Mouse (Mus musculus): Measurements from ENCODE around the gene Cbln4. TPM values are rescaled to one million over a fixed set of nuclear protein-coding genes. Genes with fewer than 3 reads are reported as not detected.

Gene Cbln4
- total and polyA plus RNA-seq, 3 experiments, result not detected

GRCm38 (mm10) chr2:171996979-171997686, 46.1 kb downstream of the Cbln4 start:
- no peaks in the 10 kb centered on the region for H3K36me3 ChIP-seq (replicated peaks in 1 of 2; ENCODE audit: control insufficient read depth in 1 of 2, insufficient read depth in 1 of 2, low read length in 1 of 2)
- in situ Hi-C loops (cut with MboI; ENCODE audit: low pct_ligation_motif_present, low pct_unique_long_range_greater_than_20kb, low sequenced_read_pairs) (no loop called here), dilution Hi-C loops (cut with MboI; ENCODE audit: extremely low pct_ligation_motif_present, extremely low pct_unique_long_range_greater_than_20kb, low sequenced_read_pairs) (no loop called here)
- H3K4me2 ChIP-seq (ENCODE audit: insufficient read depth, low read depth, poor library complexity, severe bottlenecking), result no peak overlapping the region
- TF ChIP-seq E2F4 (IDR thresholded peaks at IDR 0.05; ENCODE audit: insufficient replicate concordance, low read depth, low read length) (no peak), RAD21 (IDR thresholded peaks at IDR 0.05; ENCODE audit: low read depth, low read length) (no peak), JUND (conservative IDR thresholded peaks at IDR 0.05; ENCODE audit: low read depth, low read length) (no peak), ZC3H11A (IDR thresholded peaks at IDR 0.05; ENCODE audit: low read depth, low read length) (no peak), ETS1 (conservative IDR thresholded peaks at IDR 0.05; ENCODE audit: low read depth, low read length) (no peak), KAT2A (IDR thresholded peaks at IDR 0.05; ENCODE audit: insufficient replicate concordance, low read length) (no peak), CTCF (conservative IDR thresholded peaks at IDR 0.05 in 1 of 2, IDR thresholded peaks at IDR 0.05 in 1 of 2; ENCODE audit: low read depth in 2 of 2, low read length in 2 of 2) (no peak), POLR2AphosphoS2 (IDR thresholded peaks at IDR 0.05; ENCODE audit: low read depth, low read length) (no peak), USF2 (conservative IDR thresholded peaks at IDR 0.05; ENCODE audit: low read depth, low read length) (no peak), RCOR1 (conservative IDR thresholded peaks at IDR 0.05; ENCODE audit: low read depth, low read length) (no peak), BHLHE40 (IDR thresholded peaks at IDR 0.05; ENCODE audit: low read depth, low read length) (no peak), SMC3 (IDR thresholded peaks at IDR 0.05; ENCODE audit: low read depth, low read length) (no peak)
- no peaks in the 10 kb centered on the region for H3K27me3 ChIP-seq (replicated peaks)
- no peak overlapping the region for H3K9ac ChIP-seq (ENCODE audit: insufficient read depth, low read depth)
- peaks cover 83% of the 10 kb centered on the region for H3K9me3 ChIP-seq (replicated peaks; ENCODE audit: low read length)
- no peak for DNase-seq (ENCODE audit: extremely low read depth)
- no peak overlapping the region for H3K27ac ChIP-seq (ENCODE audit: insufficient read depth, low read depth)
- no peak overlapping the region for H3K4me3 ChIP-seq (replicated peaks in 1 of 3; ENCODE audit: low read depth in 2 of 3, low read length in 2 of 3, poor library complexity in 1 of 3)
- no peaks in the 10 kb centered on the region for H3K79me2 ChIP-seq (replicated peaks; ENCODE audit: control insufficient read depth, extremely low read depth, insufficient read depth, poor library complexity, severe bottlenecking)
- H3K4me1 ChIP-seq (ENCODE audit: control insufficient read depth in 1 of 2, insufficient read depth in 2 of 2), result no peaks in the 10 kb centered on the region

DNA sequence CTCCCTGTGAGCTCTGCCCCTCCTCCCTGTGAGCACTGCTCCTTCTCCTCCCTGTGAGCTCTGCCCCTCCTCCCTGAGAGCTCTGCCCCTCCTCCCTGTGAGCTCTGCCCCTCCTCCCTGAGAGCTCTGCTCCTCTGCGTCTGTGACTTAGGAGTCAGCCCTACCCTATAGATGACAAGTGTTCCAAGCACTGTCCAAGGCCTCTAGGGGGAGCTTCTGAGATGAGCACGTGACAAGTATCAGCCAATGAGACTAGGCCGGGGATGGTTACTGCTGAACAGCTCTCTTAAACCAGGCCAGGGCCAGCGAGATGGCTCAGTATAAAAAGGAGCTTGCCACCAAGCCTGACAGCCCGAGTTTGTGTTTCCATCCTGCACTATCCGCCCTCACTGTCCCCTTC, 48.4 kb downstream of the Cbln4 start:
- dilution Hi-C loops (cut with MboI; ENCODE audit: extremely low pct_ligation_motif_present, extremely low pct_unique_long_range_greater_than_20kb, low sequenced_read_pairs) (no loop called here), in situ Hi-C loops (cut with MboI; ENCODE audit: low pct_ligation_motif_present, low pct_unique_long_range_greater_than_20kb, low sequenced_read_pairs) (no loop called here)
- H3K4me3 ChIP-seq (replicated peaks in 1 of 3; ENCODE audit: low read depth in 2 of 3, low read length in 2 of 3, poor library complexity in 1 of 3), result no peak overlapping the region
- no peaks in the 10 kb centered on the region for H3K4me1 ChIP-seq (ENCODE audit: control insufficient read depth in 1 of 2, insufficient read depth in 2 of 2)
- no peak for DNase-seq (ENCODE audit: extremely low read depth)
- H3K9ac ChIP-seq (ENCODE audit: insufficient read depth, low read depth), result no peak overlapping the region
- peaks cover 86% of the 10 kb centered on the region for H3K9me3 ChIP-seq (replicated peaks; ENCODE audit: low read length)
- no peaks in the 10 kb centered on the region for H3K36me3 ChIP-seq (replicated peaks in 1 of 2; ENCODE audit: control insufficient read depth in 1 of 2, insufficient read depth in 1 of 2, low read length in 1 of 2)
- H3K27me3 ChIP-seq (replicated peaks), result no peaks in the 10 kb centered on the region
- no peak overlapping the region for H3K27ac ChIP-seq (ENCODE audit: insufficient read depth, low read depth)
- no peaks in the 10 kb centered on the region for H3K79me2 ChIP-seq (replicated peaks; ENCODE audit: control insufficient read depth, extremely low read depth, insufficient read depth, poor library complexity, severe bottlenecking)
- H3K4me2 ChIP-seq (ENCODE audit: insufficient read depth, low read depth, poor library complexity, severe bottlenecking), result no peak overlapping the region
- TF ChIP-seq NELFE (IDR thresholded peaks at IDR 0.05; ENCODE audit: low read depth, low read length) (no peak), MEF2A (IDR thresholded peaks at IDR 0.05; ENCODE audit: borderline replicate concordance, low read depth, low read length) (no peak), SIN3A (IDR thresholded peaks at IDR 0.05; ENCODE audit: low read length) (no peak)
